Mouse (Mus musculus): Measurements from ENCODE around the gene Rps6ka1.

Rps6ka1 gene

DNA sequence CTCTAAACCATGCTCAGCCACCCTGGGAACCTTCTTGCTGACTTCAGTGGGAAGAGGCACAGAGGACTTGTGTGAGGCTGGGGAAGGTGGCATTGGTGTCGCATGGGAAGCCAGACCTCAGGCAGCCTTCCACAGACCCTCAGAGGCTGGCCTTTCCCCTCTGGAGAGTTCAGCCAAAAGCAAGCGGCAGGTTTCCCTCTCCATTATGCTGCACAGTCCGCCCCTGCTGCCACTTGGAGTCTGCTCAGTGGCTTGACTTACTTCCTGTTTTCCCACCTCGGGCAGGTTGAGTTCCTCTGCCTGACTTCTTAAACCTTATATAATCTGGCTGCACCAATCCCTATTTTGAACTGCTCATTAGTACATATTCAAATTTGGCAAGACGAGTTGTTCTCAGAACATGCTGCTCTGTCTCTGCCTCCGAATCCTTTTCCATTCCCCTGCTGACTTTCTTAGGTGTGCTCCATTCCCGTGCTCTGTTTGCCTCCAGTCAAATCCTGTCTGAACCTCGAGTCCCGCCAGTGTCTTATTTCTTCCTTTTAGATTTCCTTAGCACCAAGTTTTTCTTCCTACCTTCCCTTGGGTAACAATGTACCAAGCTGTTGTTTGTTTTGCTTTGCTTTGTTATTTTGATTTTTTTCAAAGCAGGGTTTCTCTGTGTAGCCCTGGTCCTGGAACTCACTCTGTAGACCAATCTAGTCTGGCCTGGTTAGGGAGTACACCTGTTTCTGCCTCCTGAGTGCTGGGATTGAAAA is 66.6 kb downstream of the Rps6ka1 start:
- peak; percentile 1 for DNase-seq (ENCODE audit: low read depth)

- DNase-seq (ENCODE audit: low read depth), result peak; percentile 0
Observed at GRCm38 (mm10) chr4:133820166-133820565, 67.4 kb downstream of the Rps6ka1 start.

GRCm38 (mm10) chr4:133817356-133817755 is 70.2 kb downstream of the Rps6ka1 start:
- no peak for DNase-seq (ENCODE audit: low read depth)

GRCm38 (mm10) chr4:133816504-133816875 is 71.1 kb downstream of the Rps6ka1 start:
- no peak for DNase-seq (ENCODE audit: low read depth)

GRCm38 (mm10) chr4:133815635-133816503 is 71.7 kb downstream of the Rps6ka1 start:
- no peak for DNase-seq (ENCODE audit: low read depth)

GRCm38 (mm10) chr4:133814804-133815515 is 72.6 kb downstream of the Rps6ka1 start:
- DNase-seq (ENCODE audit: low read depth), result peak; percentile 75

DNA sequence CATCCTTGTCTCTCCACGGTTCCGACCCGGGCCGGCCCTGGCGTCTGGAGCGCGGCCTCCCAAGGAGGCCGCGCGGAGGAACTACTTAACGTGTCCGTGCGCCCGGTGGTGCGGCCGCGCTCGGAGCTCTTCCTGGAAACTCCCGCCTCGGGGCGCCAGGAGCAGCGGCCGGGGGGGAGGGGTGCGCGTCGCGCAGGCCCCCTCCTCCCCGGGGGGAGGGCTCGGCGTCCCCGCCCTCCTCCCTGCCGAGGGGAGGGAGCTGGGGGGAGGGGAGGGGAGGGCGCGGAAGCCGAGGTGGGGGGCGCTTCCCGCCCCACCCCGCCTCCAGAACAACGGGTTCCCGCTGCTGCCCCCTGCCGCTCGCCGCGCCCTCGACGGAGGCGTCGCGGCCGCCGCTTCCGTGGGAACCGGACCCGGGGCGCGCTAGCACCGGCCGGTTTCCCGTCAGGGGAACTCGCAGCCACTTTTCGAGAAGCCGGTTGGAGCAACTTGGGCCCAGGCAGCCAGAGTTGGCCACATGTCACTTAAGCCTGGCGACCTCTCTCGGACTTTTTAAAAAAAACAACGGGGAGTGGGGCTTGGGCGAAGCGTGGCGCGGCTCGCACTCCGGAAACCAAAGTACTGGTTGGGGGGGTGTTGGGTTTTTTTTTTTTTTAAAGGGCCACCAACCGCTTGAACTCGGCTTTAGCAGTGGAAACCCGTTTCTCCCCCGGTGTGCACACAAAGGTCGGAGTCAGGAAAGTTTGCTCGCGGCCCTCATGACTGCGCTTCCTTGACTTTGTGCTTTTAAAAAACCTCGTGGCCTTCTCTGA is 73.4 kb downstream of the Rps6ka1 start:
- peak; percentile 94 for DNase-seq (ENCODE audit: low read depth)

- peak; percentile 96 for DNase-seq (ENCODE audit: low read depth)
Observed at GRCm38 (mm10) chr4:133813174-133813991, 74.2 kb downstream of the Rps6ka1 start.

DNA sequence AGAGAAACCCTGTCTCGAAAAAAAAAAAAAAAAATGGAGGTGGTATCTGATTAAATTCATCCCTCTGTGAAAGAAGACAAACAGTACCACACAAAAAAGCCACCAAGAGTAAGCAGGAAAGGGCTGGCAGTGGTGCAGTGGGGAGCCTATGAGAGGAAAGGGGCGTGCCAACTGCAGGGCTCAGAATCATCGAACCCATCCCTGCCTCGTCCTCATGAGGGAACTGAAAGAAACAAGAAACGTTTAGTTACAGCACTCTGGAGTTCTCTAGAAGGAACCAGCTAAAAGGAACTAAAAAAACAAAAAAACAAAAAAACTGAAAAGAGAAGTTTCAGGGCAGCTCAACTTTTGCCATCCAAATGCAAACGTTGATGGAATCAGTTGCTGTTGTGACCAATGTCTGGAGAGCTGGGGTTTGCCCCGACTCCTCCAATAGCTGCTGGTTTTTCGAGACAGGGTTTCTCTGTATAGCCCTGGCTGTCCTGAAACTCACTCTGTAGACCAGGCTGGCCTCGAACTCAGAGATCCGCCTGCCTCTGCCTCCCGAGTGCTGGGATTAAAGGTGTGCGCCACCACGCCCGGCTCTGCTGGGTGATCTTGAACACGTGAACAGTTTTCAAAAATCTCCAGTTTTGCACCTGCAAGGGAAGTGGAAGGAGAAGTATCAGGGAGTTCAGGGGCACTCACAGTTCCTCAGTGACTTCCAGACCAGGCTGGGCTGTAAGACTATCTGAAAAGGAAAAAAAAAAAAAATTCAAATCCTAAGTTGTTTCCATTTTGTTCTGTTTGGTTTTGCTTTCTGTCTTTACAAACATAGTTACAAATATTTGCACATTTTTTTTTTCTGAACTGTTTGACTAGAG is 83.0 kb downstream of the Rps6ka1 start:
- DNase-seq (ENCODE audit: low read depth), result no peak

DNA sequence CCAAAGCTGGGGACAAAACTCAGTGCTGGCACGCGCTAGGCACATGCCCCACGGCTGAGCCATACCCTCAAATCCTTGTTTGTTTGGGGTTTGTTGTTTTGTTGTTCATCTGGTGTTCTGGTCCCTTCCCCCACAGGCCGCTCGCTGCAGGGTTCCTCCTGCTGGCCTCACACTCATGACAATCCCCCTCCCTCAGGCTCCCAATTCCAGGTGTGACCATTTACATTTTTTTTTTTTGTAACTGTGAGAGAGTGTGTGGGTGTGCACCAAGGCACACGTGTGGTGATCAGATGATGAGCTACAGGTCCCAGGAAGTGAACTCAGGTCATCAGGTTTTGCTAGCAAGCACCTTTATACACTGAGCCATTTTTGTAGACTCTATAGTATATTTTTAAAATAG is 87.0 kb downstream of the Rps6ka1 start:
- DNase-seq (ENCODE audit: low read depth), result no peak

Measured in NIH3T3 (cell line).